Mouse (Mus musculus): ENCODE data around the gene Rnps1. TPM values are rescaled to one million over a fixed set of nuclear protein-coding genes. Genes with fewer than 3 reads are reported as not detected.

The Rnps1 gene
- polyA plus RNA-seq, 1 experiment from 2014 or later: 312 TPM

GRCm38 (mm10) chr17:24470701-24471527, 56.5 kb downstream of the Rnps1 start:
- Histone ChIP-seq H3K27ac (ENCODE audit: low read depth, low read length) (peak overlapping the region; percentile 73; the same call in 1 of the 2 replicates), H3K4me2 (replicated peaks; ENCODE audit: low read depth, low read length) (peak overlapping the region; percentile 98)
- 2% methylated on average over 66 of the region's 68 CpGs for WGBS

GRCm38 (mm10) chr17:24472512-24472911, 58.1 kb downstream of the Rnps1 start:
- no peaks in the 10 kb centered on the region for H3K27me3 ChIP-seq (ENCODE audit: control insufficient read depth, insufficient read depth, low read length)
- H3K9me3 ChIP-seq (ENCODE audit: control insufficient read depth, low read length): no peaks in the 10 kb centered on the region
- no peak overlapping the region for H3K4me3 ChIP-seq (ENCODE audit: low read length)
- peak overlapping the region; percentile 98; the same call in 1 of the 2 replicates for H3K4me2 ChIP-seq (replicated peaks; ENCODE audit: low read depth, low read length)
- H3K36me3 ChIP-seq (ENCODE audit: control insufficient read depth, insufficient read depth, low read length): peaks cover 38% of the 10 kb centered on the region
- WGBS: 30% methylated on average over 4 of the region's 4 CpGs
- H3K9ac ChIP-seq (ENCODE audit: low read depth, low read length): peak overlapping the region; percentile 81; the same call in 1 of the 2 replicates
- peaks cover 36% of the 10 kb centered on the region for H3K4me1 ChIP-seq (ENCODE audit: control insufficient read depth, insufficient read depth, low read length)
- peak overlapping the region; percentile 18; the same call in 1 of the 2 replicates for H3K27ac ChIP-seq (ENCODE audit: low read depth, low read length)
- ATAC-seq (ENCODE audit: low FRiP score, low TSS enrichment): peak; percentile 13; the same call in 1 of the 2 replicates

More at GRCm38 (mm10) chr17:24470701-24471527, 56.5 kb downstream of the Rnps1 start:
- ATAC-seq (ENCODE audit: low FRiP score, low TSS enrichment): peak; percentile 2; the same call in 1 of the 2 replicates
- Histone ChIP-seq H3K27me3 (ENCODE audit: control insufficient read depth, insufficient read depth, low read length) (no peaks in the 10 kb centered on the region), H3K9me3 (ENCODE audit: control insufficient read depth, low read length) (no peaks in the 10 kb centered on the region), H3K4me1 (ENCODE audit: control insufficient read depth, insufficient read depth, low read length) (peaks cover 35% of the 10 kb centered on the region), H3K4me3 (ENCODE audit: low read length) (peak overlapping the region; percentile 86), H3K36me3 (ENCODE audit: control insufficient read depth, insufficient read depth, low read length) (peaks cover 24% of the 10 kb centered on the region), H3K9ac (ENCODE audit: low read depth, low read length) (peak overlapping the region; percentile 81)

- H3K9me3 ChIP-seq (ENCODE audit: control insufficient read depth, low read length): no peaks in the 10 kb centered on the region
- H3K4me1 ChIP-seq (ENCODE audit: control insufficient read depth, insufficient read depth, low read length): peaks cover 45% of the 10 kb centered on the region
- 72% methylated on average over 6 of the region's 6 CpGs for WGBS
- peak within 1 kb of the TSS; percentile 98; the same call in 1 of the 2 replicates for H3K4me2 ChIP-seq (replicated peaks; ENCODE audit: low read depth, low read length)
- no peaks in the 10 kb centered on the region for H3K27me3 ChIP-seq (ENCODE audit: control insufficient read depth, insufficient read depth, low read length)
- H3K27ac ChIP-seq (ENCODE audit: low read depth, low read length): peak within 1 kb of the TSS; percentile 18; the same call in 1 of the 2 replicates
- H3K4me3 ChIP-seq (ENCODE audit: low read length): no peak within 1 kb of the TSS
- no peak within 1 kb of the TSS for H3K9ac ChIP-seq (ENCODE audit: low read depth, low read length)
- H3K36me3 ChIP-seq (ENCODE audit: control insufficient read depth, insufficient read depth, low read length): peaks cover 38% of the 10 kb centered on the region
- ATAC-seq (ENCODE audit: low FRiP score, low TSS enrichment): no peak
These were observed 59.4 kb downstream of the Rnps1 start, which contains the start of gene Bricd5 for GRCm38 (mm10) chr17:24473612-24474275. TSS of gene Bricd5 (plus strand) at chr17:24473884.

- Histone ChIP-seq H3K9me3 (ENCODE audit: control insufficient read depth, low read length) (no peaks in the 10 kb centered on the region), H3K4me2 (replicated peaks; ENCODE audit: low read depth, low read length) (no peak overlapping the region), H3K4me3 (ENCODE audit: low read length) (no peak overlapping the region), H3K36me3 (ENCODE audit: control insufficient read depth, insufficient read depth, low read length) (peaks cover 38% of the 10 kb centered on the region), H3K27ac (ENCODE audit: low read depth, low read length) (no peak overlapping the region), H3K4me1 (ENCODE audit: control insufficient read depth, insufficient read depth, low read length) (peaks cover 45% of the 10 kb centered on the region), H3K27me3 (ENCODE audit: control insufficient read depth, insufficient read depth, low read length) (no peaks in the 10 kb centered on the region), H3K9ac (ENCODE audit: low read depth, low read length) (no peak overlapping the region)
- no peak for ATAC-seq (ENCODE audit: low FRiP score, low TSS enrichment)
- 80% methylated on average over 5 of the region's 5 CpGs for WGBS
These were observed 60.2 kb downstream of the Rnps1 start for GRCm38 (mm10) chr17:24474557-24474956.

Other genes starting within 250 kb of the Rnps1 start
- 528 and 578 TPM in 2 replicates for gene Atp6v0c, start 244.9 kb upstream of the Rnps1 start, polyA plus RNA-seq (2014; fragmentation: Nextera tagmentation; extraction: Ambion mirVana)
- gene Tbc1d24, start 209.0 kb upstream of the Rnps1 start, polyA plus RNA-seq (2014; fragmentation: Nextera tagmentation; extraction: Ambion mirVana): 5.0 and 8.2 TPM in 2 replicates
- gene Ntn3, start 205.0 kb upstream of the Rnps1 start, polyA plus RNA-seq (2014; fragmentation: Nextera tagmentation; extraction: Ambion mirVana): 4.6 and 5.3 TPM in 2 replicates
- 13.4 and 14.8 TPM in 2 replicates for gene Tedc2, start 193.7 kb upstream of the Rnps1 start, polyA plus RNA-seq (2014; fragmentation: Nextera tagmentation; extraction: Ambion mirVana)
- 43.9 and 66.6 TPM in 2 replicates for gene Ccnf, start 163.1 kb upstream of the Rnps1 start, polyA plus RNA-seq (2014; fragmentation: Nextera tagmentation; extraction: Ambion mirVana)
- not detected in 2 replicates for gene Abca17, start 63.5 kb upstream of the Rnps1 start, polyA plus RNA-seq (2014; fragmentation: Nextera tagmentation; extraction: Ambion mirVana)
- gene Abca3, start 62.6 kb upstream of the Rnps1 start, polyA plus RNA-seq (2014; fragmentation: Nextera tagmentation; extraction: Ambion mirVana): 10.0 and 13.1 TPM in 2 replicates
- 114 and 120 TPM in 2 replicates for gene Eci1, start 12.1 kb downstream of the Rnps1 start, polyA plus RNA-seq (2014; fragmentation: Nextera tagmentation; extraction: Ambion mirVana)
- gene Dnase1l2, start 28.5 kb downstream of the Rnps1 start, polyA plus RNA-seq (2014; fragmentation: Nextera tagmentation; extraction: Ambion mirVana): 2.5 and 2.8 TPM in 2 replicates
- gene E4f1, start 55.7 kb downstream of the Rnps1 start, polyA plus RNA-seq (2014; fragmentation: Nextera tagmentation; extraction: Ambion mirVana): 21.6 and 23.2 TPM in 2 replicates
- 54.1 and 65.0 TPM in 2 replicates for gene Pgp, start 55.8 kb downstream of the Rnps1 start, polyA plus RNA-seq (2014; fragmentation: Nextera tagmentation; extraction: Ambion mirVana)
- 0.71 and 1.6 TPM in 2 replicates for gene Bricd5, start 59.3 kb downstream of the Rnps1 start, polyA plus RNA-seq (2014; fragmentation: Nextera tagmentation; extraction: Ambion mirVana)
- 36.4 and 36.9 TPM in 2 replicates for gene Mlst8, start 64.5 kb downstream of the Rnps1 start, polyA plus RNA-seq (2014; fragmentation: Nextera tagmentation; extraction: Ambion mirVana)
- 1.6 and 1.8 TPM in 2 replicates for gene Caskin1, start 74.0 kb downstream of the Rnps1 start, polyA plus RNA-seq (2014; fragmentation: Nextera tagmentation; extraction: Ambion mirVana)
- gene Traf7, start 113.4 kb downstream of the Rnps1 start, polyA plus RNA-seq (2014; fragmentation: Nextera tagmentation; extraction: Ambion mirVana): 69.0 and 88.5 TPM in 2 replicates
- 2.7 and 2.8 TPM in 2 replicates for gene Rab26, start 119.6 kb downstream of the Rnps1 start, polyA plus RNA-seq (2014; fragmentation: Nextera tagmentation; extraction: Ambion mirVana)
- gene Pkd1, start 135.3 kb downstream of the Rnps1 start, polyA plus RNA-seq (2014; fragmentation: Nextera tagmentation; extraction: Ambion mirVana): 16.7 and 31.6 TPM in 2 replicates
- 48.3 and 55.4 TPM in 2 replicates for gene Tsc2, start 218.1 kb downstream of the Rnps1 start, polyA plus RNA-seq (2014; fragmentation: Nextera tagmentation; extraction: Ambion mirVana)
- 14.2 and 17.0 TPM in 2 replicates for gene Nthl1, start 218.1 kb downstream of the Rnps1 start, polyA plus RNA-seq (2014; fragmentation: Nextera tagmentation; extraction: Ambion mirVana)
- gene Slc9a3r2, start 235.8 kb downstream of the Rnps1 start, polyA plus RNA-seq (2014; fragmentation: Nextera tagmentation; extraction: Ambion mirVana): 86.1 and 95.5 TPM in 2 replicates
- 0.66 TPM in 1 of 2 replicates, not detected in the other for gene Npw, start 243.9 kb downstream of the Rnps1 start, polyA plus RNA-seq (2014; fragmentation: Nextera tagmentation; extraction: Ambion mirVana)